Mouse (Mus musculus): ENCODE measurements at regions not wholly inside any gene's neighbourhood (a gene's known extent, or its start where the extent isn't known, plus 50 kb on each side); places are given as distances from the start of the nearest gene placed in this dataset.

- no peak for ATAC-seq (ENCODE audit: low FRiP score, low read depth)
- H3K27me3 ChIP-seq = no peaks in the 10 kb centered on the region
- H3K27ac ChIP-seq = no peak overlapping the region
- no peaks in the 10 kb centered on the region for H3K9me3 ChIP-seq
- no peaks in the 10 kb centered on the region for H3K36me3 ChIP-seq
- peaks cover 7% of the 10 kb centered on the region; the same call in 1 of the 2 replicates for H3K4me1 ChIP-seq
- no peak overlapping the region for H3K4me3 ChIP-seq
- 90% methylated on average over 2 of the region's 2 CpGs for WGBS
- H3K4me2 ChIP-seq (replicated peaks) = no peak overlapping the region
- no peak overlapping the region for H3K9ac ChIP-seq
Measured at GRCm38 (mm10) chr6:143477396-143477795, 310.4 kb downstream of the Etnk1 start.

GRCm38 (mm10) chr6:143479239-143479638, 312.2 kb downstream of the Etnk1 start:
- Histone ChIP-seq H3K4me2 (replicated peaks) (no peak overlapping the region), H3K4me3 (no peak overlapping the region), H3K27ac (no peak overlapping the region), H3K27me3 (no peaks in the 10 kb centered on the region), H3K9ac (no peak overlapping the region), H3K9me3 (no peaks in the 10 kb centered on the region), H3K4me1 (peaks cover 7% of the 10 kb centered on the region; the same call in 1 of the 2 replicates), H3K36me3 (no peaks in the 10 kb centered on the region)
- WGBS = 62% methylated on average over 7 of the region's 7 CpGs
- no peak for ATAC-seq (ENCODE audit: low FRiP score, low read depth)

DNA sequence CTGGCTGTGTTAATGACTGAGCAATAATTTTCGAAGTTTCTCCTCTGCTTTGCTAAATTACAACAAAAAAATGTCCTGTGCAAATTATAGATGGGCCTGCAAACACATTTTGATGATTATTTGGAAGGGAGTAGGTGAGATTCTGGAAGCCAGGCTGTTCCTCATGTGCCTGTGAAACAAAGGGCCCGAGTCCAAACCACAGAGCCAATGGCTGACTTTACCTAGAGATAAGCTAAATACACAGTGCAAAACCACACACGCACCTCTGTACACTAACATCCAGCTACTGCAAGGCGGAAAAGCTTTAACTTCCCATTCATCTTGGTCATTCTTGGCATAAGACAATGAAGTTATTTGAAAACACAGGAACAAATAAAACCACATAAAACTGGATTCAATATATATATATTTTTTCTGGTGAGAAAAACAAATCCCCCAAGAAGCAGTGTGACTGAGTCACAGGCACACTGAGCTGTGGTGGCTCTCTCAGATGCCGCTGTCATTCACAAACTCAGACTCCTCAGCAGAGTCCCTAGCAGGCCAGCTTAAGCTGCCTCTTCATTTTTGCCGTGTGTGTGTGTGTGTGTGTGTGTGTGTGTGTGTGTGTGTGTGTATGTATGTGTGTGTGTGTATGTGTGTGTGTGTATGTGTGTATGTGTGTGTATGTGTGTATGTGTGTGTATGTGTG, 312.8 kb downstream of the Etnk1 start:
- Histone ChIP-seq H3K4me3 (no peak overlapping the region), H3K27ac (no peak overlapping the region), H3K4me1 (peaks cover 7% of the 10 kb centered on the region; the same call in 1 of the 2 replicates), H3K36me3 (no peaks in the 10 kb centered on the region), H3K27me3 (no peaks in the 10 kb centered on the region), H3K9ac (no peak overlapping the region), H3K9me3 (no peaks in the 10 kb centered on the region), H3K4me2 (replicated peaks) (no peak overlapping the region)
- 79% methylated on average over 6 of the region's 6 CpGs for WGBS
- ATAC-seq (ENCODE audit: low FRiP score, low read depth) = no peak

DNA sequence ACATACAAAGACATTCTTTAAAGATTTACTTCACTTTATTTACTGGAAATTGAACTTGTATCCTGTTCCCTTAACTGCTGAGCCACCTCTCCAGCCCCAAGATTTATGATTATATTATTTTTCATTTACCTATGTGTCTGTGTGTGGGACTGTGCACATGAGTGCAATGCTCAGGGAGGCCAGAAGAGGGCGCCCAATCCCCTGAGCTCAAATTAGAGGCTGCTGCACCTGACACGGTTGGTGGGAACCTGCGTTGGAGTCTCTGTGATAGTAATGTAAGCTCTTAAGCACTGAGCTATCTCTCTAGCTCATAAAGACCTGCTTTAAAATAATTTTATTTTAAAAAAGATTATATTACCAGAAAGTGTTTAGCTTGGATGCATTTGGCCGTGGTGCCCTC, 315.3 kb downstream of the Etnk1 start:
- Histone ChIP-seq H3K9ac (no peak overlapping the region), H3K36me3 (no peaks in the 10 kb centered on the region), H3K9me3 (no peaks in the 10 kb centered on the region), H3K4me3 (no peak overlapping the region), H3K27me3 (peaks cover 4% of the 10 kb centered on the region; the same call in 1 of the 2 replicates), H3K4me1 (peaks cover 7% of the 10 kb centered on the region; the same call in 1 of the 2 replicates), H3K4me2 (replicated peaks) (no peak overlapping the region), H3K27ac (no peak overlapping the region)
- WGBS = 86% methylated on average over 4 of the region's 4 CpGs
- no peak for ATAC-seq (ENCODE audit: low FRiP score, low read depth)

- Histone ChIP-seq H3K9ac (no peak overlapping the region), H3K4me3 (no peak overlapping the region), H3K4me2 (replicated peaks) (no peak overlapping the region), H3K27me3 (peaks cover 4% of the 10 kb centered on the region; the same call in 1 of the 2 replicates), H3K4me1 (peaks cover 7% of the 10 kb centered on the region; the same call in 1 of the 2 replicates), H3K27ac (no peak overlapping the region), H3K9me3 (no peaks in the 10 kb centered on the region), H3K36me3 (no peaks in the 10 kb centered on the region)
- no peak for ATAC-seq (ENCODE audit: low FRiP score, low read depth)
- WGBS = 89% methylated on average over 6 of the region's 6 CpGs
Measured at GRCm38 (mm10) chr6:143482868-143483267, 315.8 kb downstream of the Etnk1 start.

- Histone ChIP-seq H3K9ac (no peak overlapping the region), H3K4me2 (replicated peaks) (no peak overlapping the region), H3K36me3 (no peaks in the 10 kb centered on the region), H3K4me3 (no peak overlapping the region), H3K27ac (no peak overlapping the region), H3K4me1 (no peaks in the 10 kb centered on the region), H3K27me3 (peaks cover 10% of the 10 kb centered on the region; the same call in 1 of the 2 replicates), H3K9me3 (no peaks in the 10 kb centered on the region)
- 95% methylated on average over 6 of the region's 6 CpGs for WGBS
- no peak for ATAC-seq (ENCODE audit: low FRiP score, low read depth)
Measured at GRCm38 (mm10) chr6:143484941-143485340, 317.9 kb downstream of the Etnk1 start.

GRCm38 (mm10) chr6:143487003-143487402, 320.0 kb downstream of the Etnk1 start:
- WGBS = 73% methylated on average over 10 of the region's 10 CpGs

GRCm38 (mm10) chr6:143490019-143490418, 323.0 kb downstream of the Etnk1 start:
- no peak overlapping the region for H3K4me2 ChIP-seq (replicated peaks)
- H3K27ac ChIP-seq = no peak overlapping the region
- H3K9ac ChIP-seq = no peak overlapping the region
- no peaks in the 10 kb centered on the region for H3K4me1 ChIP-seq
- no peaks in the 10 kb centered on the region for H3K36me3 ChIP-seq
- no peak overlapping the region for H3K4me3 ChIP-seq
- peaks cover 5% of the 10 kb centered on the region; the same call in 1 of the 2 replicates for H3K9me3 ChIP-seq
- no peak for ATAC-seq (ENCODE audit: low FRiP score, low read depth)
- 97% methylated on average over 6 of the region's 6 CpGs for WGBS
- H3K27me3 ChIP-seq = peaks cover 29% of the 10 kb centered on the region

More at GRCm38 (mm10) chr6:143487003-143487402, 320.0 kb downstream of the Etnk1 start:
- no peak for ATAC-seq (ENCODE audit: low FRiP score, low read depth)
- Histone ChIP-seq H3K9ac (no peak overlapping the region), H3K27ac (no peak overlapping the region), H3K9me3 (no peaks in the 10 kb centered on the region), H3K4me1 (no peaks in the 10 kb centered on the region), H3K27me3 (peaks cover 14% of the 10 kb centered on the region; the same call in 1 of the 2 replicates), H3K36me3 (no peaks in the 10 kb centered on the region), H3K4me3 (no peak overlapping the region), H3K4me2 (replicated peaks) (no peak overlapping the region)

GRCm38 (mm10) chr6:143491380-143491779, 324.4 kb downstream of the Etnk1 start:
- peaks cover 5% of the 10 kb centered on the region; the same call in 1 of the 2 replicates for H3K9me3 ChIP-seq
- WGBS = 91% methylated on average over 5 of the region's 5 CpGs
- no peak overlapping the region for H3K9ac ChIP-seq
- H3K27ac ChIP-seq = no peak overlapping the region
- ATAC-seq (ENCODE audit: low FRiP score, low read depth) = no peak
- no peaks in the 10 kb centered on the region for H3K4me1 ChIP-seq
- no peak overlapping the region for H3K4me3 ChIP-seq
- H3K27me3 ChIP-seq = peaks cover 35% of the 10 kb centered on the region
- no peak overlapping the region for H3K4me2 ChIP-seq (replicated peaks)
- no peaks in the 10 kb centered on the region for H3K36me3 ChIP-seq

GRCm38 (mm10) chr6:143493543-143493942, 326.5 kb downstream of the Etnk1 start:
- no peak overlapping the region for H3K4me2 ChIP-seq (replicated peaks)
- no peak overlapping the region for H3K27ac ChIP-seq
- H3K4me1 ChIP-seq = peaks cover 3% of the 10 kb centered on the region; the same call in 1 of the 2 replicates
- no peak overlapping the region for H3K4me3 ChIP-seq
- ATAC-seq (ENCODE audit: low FRiP score, low read depth) = no peak
- WGBS = 86% methylated on average over 3 of the region's 3 CpGs
- peaks cover 5% of the 10 kb centered on the region; the same call in 1 of the 2 replicates for H3K9me3 ChIP-seq
- H3K36me3 ChIP-seq = no peaks in the 10 kb centered on the region
- no peak overlapping the region for H3K9ac ChIP-seq
- H3K27me3 ChIP-seq = peaks cover 57% of the 10 kb centered on the region

- Histone ChIP-seq H3K4me2 (replicated peaks) (no peak overlapping the region), H3K4me1 (peaks cover 11% of the 10 kb centered on the region), H3K27me3 (peaks cover 58% of the 10 kb centered on the region), H3K36me3 (no peaks in the 10 kb centered on the region), H3K9ac (no peak overlapping the region), H3K9me3 (peaks cover 5% of the 10 kb centered on the region; the same call in 1 of the 2 replicates), H3K27ac (no peak overlapping the region), H3K4me3 (no peak overlapping the region)
- 82% methylated on average over 11 of the region's 11 CpGs for whole genome bisulfite sequencing
- ATAC-seq (ENCODE audit: low FRiP score, low read depth) = no peak
Measured at GRCm38 (mm10) chr6:143494341-143494740, 327.3 kb downstream of the Etnk1 start.

- Histone ChIP-seq H3K27me3 (peaks cover 52% of the 10 kb centered on the region), H3K36me3 (no peaks in the 10 kb centered on the region), H3K4me3 (no peak overlapping the region), H3K4me1 (peaks cover 16% of the 10 kb centered on the region), H3K9ac (no peak overlapping the region), H3K27ac (no peak overlapping the region), H3K9me3 (peaks cover 5% of the 10 kb centered on the region; the same call in 1 of the 2 replicates), H3K4me2 (replicated peaks) (no peak overlapping the region)
- no peak for ATAC-seq (ENCODE audit: low FRiP score, low read depth)
- 75% methylated on average over 7 of the region's 7 CpGs for WGBS
Measured at GRCm38 (mm10) chr6:143494886-143495285, 327.9 kb downstream of the Etnk1 start.
